20 mouse cellular contexts compared by ENCODE assay signal in genomic region chr2:5363836-5364235, GRCm38 (mm10).
DNase-seq lines count a peak whose midpoint lies in the region.
"Had no signal": no experiment of that assay in that cellular context is flagged by ENCODE, and none has a peak within 500 bp of the region (broad histone marks: within the 10 kb centered on the region; RNA-seq: fewer than 3 reads in every experiment).

No protein-coding gene starts in this region.

- DNase-seq in heart, adult 11 months = peak; percentile 69
- DNase-seq in heart, adult 9 months (ENCODE audit: low spot score in 2 of 2) = no peak
- DNase-seq in testis, postnatal 10 days (ENCODE audit: low spot score) = peak; percentile 46
- no peak for DNase-seq in testis, postnatal 14 days (ENCODE audit: low spot score)
- peak; percentile 56 for DNase-seq in ZHBTc4 (ENCODE audit: low read depth, low spot score)
- DNase-seq in urinary bladder, postnatal 10 days (ENCODE audit: low spot score) = no peak
- DNase-seq: adrenal gland, adult 2 months; adrenal gland, postnatal 14 days; B cell, adult 2 months; cerebellum, adult 11 months; cerebellum, adult 2 months; cerebellum, adult 9-11 months; cerebellum, postnatal 36 days; embryo, embryonic 11 days; forebrain, postnatal 0 days; gastrocnemius, adult 2 months; gastrocnemius, postnatal 14 days; heart, adult 18-20 months; heart, postnatal 14 days; heart, postnatal 4 days had no signal

Comparison
In these comparisons a context has a peak if more than half of its experiments do, and no peak if none do; other contexts are left out.
1. DNase-seq: peak in heart, adult 11 months (single experiment), testis, postnatal 10 days (single experiment) and ZHBTc4 (single experiment); none in heart, adult 9 months (0 of 2), testis, postnatal 14 days (single experiment) and urinary bladder, postnatal 10 days (single experiment).